Mouse (Mus musculus): ENCODE results near the gene Patz1.

Patz1 gene

DNA sequence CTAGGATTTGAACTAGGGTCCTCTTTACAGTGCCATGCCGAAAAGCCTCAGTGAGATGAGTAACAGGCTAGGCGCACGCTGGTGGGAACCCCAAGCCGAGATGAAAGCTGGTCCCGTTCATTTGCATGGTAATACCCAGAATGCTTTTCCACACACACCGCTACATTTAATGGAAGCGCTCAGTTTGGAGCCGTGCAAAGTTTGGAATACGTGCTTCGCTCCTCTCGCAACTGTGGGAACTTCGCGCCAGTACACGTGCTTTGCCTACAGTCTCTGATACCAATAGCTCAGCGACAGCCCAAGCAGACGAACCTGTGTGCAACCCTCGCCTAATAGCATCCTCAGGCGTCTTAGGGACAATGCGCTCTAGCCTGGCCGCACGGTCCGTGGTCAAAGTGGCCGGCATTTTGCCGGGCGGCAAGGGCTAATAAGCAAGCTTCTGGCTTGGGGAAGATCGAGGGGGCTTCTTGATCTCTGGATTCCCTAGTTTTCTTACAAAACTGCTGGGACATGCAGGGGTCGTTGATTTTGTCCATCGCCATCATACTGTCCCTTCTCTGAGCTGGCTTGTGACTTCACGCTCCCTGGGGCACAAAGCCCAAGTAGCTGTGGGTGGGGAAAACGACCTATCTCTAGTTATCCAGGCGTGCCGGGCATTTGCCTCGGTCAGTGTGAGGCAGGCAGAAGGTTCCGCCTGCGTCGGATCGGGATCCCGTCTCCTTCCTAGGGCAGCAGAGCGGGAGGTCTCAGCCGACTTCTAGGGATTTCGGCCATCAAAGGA lies at the start of gene Patz1:
Patz1 (plus strand) TSS at position 354 of the 781 bp plus-strand sequence.
- DNase-seq (ENCODE audit: low read depth): peak; percentile 46

DNA sequence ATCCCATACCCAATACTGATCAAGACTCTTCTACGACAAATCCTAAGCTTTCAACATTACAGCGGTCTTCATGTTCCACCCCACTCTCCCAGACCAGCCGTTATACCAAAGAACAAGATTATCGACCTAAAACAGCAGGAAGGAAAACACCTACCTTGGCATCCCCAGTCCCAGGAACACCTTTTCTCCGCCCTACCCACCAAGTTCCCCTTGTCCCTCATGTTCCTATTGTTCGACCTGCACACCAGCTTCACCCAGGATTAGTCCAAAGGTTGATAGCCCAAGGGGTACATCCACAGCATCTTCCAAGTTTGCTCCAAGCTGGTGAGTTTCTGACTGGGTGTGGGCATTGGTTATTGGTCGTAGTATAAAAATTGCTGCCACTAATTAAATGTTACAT lies 46.3 kb upstream of the Patz1 start:
- DNase-seq (ENCODE audit: low read depth): no peak

DNA sequence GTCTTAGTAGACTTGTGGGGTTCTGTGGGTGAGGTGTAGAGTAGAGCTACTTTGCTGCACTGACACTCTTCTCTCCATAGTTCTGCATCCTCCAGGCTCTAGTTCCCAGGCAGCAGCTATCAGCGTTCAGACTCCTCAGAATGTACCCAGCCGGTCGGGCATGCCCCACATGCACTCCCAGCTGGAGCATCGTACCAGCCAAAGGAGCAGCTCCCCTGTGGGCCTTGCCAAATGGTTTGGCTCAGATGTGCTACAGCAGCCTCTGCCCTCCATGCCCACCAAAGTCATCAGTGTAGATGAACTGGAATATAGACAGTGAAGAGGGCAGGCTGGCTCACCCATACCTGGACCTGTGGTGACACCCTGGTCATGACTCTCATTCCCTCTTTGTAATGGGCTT lies 44.9 kb upstream of the Patz1 start:
- no peak for DNase-seq (ENCODE audit: low read depth)

DNA sequence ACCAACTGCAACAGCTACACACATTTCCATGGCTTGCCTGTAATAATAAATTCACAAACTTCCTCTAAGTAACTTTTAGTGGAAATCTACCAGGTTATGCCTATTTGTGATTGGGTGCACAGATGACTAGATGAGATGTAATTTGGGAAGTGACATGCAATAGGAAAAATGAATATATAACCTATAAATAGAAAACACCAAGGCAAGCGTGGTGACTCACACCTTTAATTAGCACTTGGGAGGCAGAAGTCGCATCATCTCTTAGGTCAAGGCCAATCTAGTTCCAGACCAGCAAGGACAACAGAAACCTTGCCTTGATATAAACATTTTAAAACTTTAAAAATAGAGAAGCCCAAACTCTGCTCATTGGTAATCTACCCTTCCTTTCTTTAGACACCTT lies 41.3 kb upstream of the Patz1 start:
- no peak for DNase-seq (ENCODE audit: low read depth)

DNA sequence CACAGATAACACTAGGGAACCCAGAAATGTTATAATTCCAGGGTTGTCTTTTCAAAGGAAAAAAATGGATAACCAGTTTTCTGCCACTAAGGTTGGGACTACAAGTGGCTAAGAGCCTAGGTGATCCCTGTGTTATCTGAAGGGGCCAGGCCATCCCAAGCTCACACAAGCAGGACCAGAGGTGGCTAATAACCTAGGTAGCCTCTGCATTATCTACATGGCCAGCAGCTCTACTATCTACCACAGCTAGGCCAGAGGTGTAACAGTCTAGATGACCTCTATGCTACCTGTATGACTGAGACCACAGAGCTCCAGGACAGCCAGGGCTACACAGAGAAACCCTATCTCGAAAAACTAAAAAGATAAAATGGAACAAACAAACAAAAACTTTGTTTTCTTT lies 29.1 kb upstream of the Patz1 start:
- DNase-seq (ENCODE audit: low read depth): no peak

DNA sequence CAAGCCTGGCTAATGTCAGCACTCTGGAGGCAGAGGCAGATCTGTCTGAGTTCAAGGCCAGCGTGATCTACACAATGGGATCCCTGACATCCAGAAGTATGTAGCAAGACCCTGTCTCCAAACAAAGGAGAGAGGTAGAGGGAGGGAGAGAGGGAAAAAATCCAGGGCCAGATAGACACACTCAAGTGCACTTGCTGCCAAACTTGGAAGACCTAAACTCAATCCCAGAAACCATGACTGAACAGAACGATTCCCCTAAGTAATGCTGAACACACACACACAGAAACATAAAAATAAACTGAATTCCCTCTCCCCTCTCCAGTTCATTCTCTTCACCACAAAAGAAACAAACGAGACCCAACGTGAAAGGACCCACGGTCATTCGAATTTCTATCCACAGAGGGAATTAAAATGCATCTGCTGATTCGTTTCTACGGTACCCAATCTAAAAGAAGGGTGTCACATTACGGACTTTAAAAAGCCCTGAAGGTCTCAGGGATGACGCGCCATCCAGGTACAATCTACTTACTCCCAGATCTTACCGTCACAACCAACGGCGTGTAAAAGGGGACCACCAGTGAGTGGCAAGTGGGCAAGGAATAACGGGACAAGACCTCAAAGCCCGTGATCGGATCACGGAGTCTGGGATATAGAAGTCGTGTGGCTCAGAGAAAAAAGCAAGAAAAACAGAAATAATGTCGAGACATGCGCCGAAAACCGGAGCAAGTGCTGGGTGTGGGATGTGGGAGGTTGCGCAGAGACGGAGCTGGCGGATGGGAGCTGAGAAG lies 23.2 kb upstream of the Patz1 start:
- DNase-seq (ENCODE audit: low read depth): peak; percentile 45

DNA sequence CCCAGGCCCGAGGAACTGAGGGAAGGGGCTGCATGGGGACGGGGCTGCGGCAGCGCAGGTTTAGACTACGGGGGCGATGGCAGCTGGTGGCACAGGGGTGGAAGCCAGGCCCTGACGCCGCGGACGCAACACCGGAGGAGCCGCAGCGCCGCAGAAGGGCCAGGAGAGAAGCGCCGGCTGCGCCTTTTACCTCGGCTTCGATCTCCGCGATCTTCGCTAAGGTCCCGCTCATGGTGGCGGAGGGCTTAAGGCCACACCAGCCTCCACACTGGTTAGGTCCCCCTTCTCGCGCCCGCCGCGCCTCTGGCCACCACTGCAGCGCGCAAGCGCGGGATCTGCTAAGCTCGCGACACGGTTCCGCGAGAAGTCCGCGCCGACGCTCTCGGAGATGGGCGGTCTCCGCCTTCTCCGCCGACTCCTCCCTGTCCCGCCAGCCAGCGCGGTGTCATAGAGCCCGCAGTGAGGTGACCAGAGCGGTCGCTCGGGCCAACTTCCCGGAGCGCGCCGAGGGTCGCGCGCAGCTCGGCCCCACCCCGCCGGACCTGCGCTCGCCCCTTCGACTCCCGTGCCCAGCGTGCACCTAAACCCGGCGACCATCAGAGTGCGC lies 22.5 kb upstream of the Patz1 start, which contains the start of gene Drg1:
Drg1 (minus strand) TSS at position 337 of the 607 bp plus-strand sequence.
- peak; percentile 87 for DNase-seq (ENCODE audit: low read depth)

DNA sequence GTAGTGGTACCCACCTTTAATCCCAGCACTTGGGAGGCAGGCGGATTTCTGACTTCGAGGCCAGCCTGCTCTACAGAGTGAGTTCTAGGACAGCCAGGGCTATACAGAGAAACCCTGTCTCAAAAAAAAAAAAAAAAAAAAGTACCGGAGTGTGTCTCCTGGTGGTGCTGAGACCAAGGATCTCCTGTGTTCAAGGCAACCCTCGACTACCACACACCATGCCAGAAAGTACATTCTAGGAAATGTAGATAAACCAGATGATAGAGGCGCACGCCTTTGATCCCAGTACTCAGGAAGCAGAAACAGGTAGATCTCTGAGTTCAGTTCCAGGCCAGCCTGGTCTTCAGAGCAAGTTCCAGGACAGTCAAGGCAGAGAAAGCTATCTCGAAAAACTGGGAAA lies 21.5 kb upstream of the Patz1 start:
- DNase-seq (ENCODE audit: low read depth): no peak

DNA sequence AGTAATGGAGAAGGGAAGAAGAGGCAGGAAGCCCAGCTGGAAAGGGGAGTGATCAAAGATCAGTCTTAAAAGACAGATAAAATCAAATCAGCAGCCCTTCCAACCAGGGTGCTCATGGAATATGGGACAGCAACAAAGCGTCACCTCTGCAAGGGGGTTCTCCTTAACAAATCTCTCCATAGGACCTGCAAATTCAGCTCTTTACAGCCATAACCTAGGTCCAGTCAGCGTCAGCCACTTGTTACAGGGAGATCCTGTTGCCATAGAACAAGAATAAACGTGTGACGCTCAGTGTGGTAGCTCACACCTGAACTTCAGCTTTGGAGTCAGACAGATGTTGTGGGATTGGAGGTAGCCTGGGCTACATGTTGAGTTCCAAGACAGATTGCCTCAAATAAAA lies 19.4 kb upstream of the Patz1 start:
- no peak for DNase-seq (ENCODE audit: low read depth)

DNA sequence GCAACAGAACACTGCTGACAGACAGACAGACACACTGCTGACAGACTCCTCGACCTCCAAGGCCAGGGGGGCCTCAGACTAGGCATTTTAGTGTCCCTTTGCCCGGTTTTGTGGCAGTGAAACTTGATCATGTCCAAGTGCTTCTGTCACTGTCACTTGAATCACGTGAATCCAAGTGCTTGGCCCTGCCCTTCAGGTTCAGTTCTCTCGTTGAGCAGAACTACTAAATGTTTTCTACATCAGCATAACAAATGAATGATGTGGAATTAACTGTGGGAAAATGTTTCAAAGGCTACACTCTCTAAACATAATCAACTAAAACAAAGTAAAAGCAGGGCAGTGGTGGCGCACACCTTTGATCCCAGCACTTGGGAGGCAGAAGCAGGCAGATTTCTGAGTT lies 10.3 kb upstream of the Patz1 start:
- no peak for DNase-seq (ENCODE audit: low read depth)

DNA sequence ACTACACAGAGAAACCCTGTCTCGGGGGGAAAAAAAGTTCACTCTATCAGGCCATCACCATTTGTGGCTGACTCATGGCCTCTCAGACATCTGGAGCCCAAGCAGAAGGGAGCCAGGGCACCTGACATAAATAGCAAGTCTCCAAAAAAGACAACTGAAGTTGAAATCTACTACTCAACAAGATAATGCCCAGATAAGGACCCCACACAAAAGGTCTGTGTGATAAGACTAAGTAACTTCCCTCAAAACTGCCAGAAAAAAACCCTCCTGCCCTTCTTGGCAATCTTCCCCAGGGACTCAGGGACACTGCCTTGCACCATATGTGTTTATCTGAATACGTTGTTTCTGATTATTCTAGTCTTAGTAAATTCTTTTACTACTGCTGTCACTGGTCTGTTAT lies 8.9 kb upstream of the Patz1 start:
- no peak for DNase-seq (ENCODE audit: low read depth)

DNA sequence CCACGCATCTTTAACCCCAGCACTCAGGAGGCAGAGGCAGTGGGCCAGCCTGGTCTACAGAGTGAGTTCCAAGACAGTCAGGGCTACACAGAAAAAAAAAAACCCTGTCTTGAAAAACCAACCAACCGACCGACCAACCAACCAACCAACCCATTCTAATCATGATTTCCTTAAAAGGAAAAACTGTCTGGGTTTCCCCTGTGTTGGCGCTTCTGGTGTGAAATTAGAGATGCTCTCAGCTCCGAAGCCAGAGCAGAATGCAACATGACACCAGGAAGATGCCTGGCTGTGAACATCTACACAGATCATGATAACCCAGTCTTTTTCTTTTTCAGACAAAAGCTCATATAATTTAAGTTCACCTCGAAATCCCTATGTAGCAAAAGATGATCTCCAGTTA lies 5.8 kb upstream of the Patz1 start:
- DNase-seq (ENCODE audit: low read depth): no peak

DNA sequence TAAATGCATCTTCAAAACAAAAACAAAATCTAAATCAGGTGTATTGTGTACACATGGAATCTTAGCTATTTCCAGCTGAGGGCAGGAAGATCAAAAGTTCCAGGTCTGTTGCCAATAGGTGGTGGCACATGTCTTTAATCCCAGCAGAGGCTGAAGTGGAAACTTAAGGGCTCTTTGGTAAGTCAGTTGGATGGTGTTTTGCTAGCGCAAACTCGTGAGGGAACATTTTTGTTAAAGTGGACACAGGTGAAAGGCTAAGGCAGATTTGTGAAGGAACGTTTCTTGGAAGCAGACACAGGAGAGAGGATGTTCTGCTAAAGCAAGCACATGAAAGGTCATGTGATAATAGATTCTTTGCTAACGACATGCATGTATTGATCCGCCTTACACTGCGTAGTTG lies 5.0 kb upstream of the Patz1 start:
- DNase-seq (ENCODE audit: low read depth): no peak

DNA sequence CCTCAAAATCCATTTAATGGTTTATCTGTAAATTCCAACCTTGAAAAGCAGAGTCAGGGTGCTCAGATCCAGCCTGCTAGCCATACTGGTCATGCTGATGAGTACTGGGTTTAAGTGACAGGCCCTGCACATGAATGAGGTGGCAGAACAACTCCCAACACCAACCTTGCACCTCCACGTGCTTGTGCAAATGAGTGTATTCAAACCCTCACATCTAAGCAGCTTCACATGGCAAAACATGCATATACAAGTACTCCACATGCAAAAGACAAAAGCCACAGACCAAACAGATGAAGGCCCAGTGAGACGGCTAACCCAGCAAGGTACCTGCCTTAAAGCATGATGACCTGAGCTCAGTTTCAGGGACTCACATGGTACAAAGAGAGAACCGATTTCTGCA lies 2.7 kb upstream of the Patz1 start:
- DNase-seq (ENCODE audit: low read depth): no peak

DNA sequence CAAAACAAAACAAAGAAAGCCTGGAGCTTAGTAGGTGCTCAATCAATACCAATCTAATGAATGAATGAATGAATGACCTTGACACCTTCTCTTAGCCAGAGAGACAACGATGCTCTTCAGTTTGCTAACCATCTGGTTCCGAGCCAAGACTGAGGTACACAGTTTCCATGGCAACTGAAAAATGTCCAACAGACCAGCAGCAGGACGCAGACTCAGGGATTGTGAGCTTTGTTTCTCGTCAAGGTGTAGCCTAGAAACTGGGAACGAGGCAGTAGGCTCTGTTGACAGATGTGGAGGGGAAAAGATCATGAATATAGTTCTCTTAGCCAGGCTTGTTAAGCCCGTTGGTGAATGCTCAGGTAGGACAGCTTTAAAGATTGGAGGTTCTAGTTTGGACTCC lies 1.5 kb upstream of the Patz1 start:
- no peak for DNase-seq (ENCODE audit: low read depth)

DNA sequence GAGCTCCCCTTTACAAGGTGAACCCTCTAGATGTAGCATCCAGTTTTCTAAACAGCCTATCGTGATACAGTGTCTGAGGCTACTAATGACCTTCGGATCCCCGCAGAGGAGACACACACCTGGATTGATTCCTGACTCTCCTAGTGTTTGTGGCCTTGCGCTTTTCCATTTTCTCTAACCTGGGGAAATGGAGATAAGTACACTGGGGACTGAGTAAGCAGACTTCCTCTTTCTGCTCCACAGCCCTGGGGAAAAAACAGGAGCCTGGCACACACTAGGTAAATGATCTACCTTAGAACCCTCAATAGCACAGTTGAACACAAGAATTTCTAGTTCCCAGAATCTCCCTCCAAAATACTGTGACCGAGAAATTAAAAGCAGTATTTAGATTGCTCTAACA lies 753 bp upstream of the Patz1 start:
- no peak for DNase-seq (ENCODE audit: low read depth)

DNA sequence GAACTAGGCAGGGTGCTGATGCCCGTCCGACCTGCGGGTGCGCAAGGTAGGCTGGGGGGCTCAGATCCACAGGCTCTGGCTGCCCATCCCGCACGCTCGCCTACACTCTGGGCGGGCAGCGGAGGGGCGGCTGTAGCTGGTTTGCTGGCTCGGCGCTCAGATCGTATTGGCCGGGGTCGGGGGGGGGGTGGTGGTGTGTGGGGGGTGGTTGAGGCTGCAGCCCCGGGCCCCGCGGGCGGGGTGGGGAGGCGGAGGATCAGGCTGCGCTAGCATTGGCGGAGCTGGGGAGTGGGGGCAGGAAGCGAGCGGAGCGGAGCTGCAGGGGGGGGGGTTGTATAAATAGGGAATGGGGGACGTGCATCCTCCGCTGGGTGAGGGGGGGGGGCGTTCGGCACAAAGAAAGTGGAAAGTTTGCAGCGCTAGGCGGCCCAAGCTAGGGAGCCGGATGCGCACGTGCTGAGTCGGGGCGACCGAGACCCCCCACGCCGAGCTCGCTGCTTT lies 678 bp downstream of the Patz1 start:
- DNase-seq (ENCODE audit: low read depth): no peak

DNA sequence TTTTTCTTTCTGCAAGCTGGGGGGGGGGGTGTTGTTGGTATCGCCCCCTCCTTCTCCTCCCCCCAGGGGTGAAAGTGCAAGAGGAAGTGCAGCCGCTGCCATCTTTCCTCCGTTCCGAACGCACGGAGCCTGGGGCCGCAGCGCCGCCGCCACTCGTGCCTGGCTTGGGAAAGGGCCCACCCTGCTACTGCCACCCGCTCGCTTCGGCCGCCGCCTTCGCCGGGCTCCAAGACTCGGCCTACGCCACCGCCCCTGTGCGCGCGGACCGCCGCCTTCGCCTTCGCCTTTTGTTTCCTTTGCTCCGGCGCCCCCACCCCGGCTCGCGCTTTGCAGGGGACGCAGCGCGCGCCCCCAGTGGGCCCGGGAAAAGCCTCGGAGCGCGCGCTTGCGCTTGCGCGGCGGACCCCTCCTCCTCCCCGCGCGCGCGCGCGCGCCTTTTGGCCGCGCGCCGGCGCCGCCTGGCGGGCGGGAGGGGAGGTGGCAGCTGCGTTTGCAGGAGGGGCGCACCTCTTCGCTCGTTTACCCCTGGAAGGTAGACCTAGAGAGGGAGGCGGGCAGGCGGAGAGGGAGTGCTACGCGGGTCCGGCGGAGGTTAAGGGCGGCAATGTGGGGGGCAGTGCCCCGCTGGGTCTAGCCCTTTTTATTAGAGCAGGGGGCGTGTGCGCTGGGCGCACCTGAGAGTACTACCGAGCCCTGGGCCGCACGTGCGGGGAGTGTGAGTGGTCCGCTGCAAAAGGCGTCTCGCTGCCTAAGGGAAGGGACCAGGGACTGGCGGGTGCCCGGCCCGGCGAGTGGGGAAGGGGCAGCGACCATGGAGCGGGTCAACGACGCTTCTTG lies 1.3 kb downstream of the Patz1 start:
- DNase-seq (ENCODE audit: low read depth): peak; percentile 63

DNA sequence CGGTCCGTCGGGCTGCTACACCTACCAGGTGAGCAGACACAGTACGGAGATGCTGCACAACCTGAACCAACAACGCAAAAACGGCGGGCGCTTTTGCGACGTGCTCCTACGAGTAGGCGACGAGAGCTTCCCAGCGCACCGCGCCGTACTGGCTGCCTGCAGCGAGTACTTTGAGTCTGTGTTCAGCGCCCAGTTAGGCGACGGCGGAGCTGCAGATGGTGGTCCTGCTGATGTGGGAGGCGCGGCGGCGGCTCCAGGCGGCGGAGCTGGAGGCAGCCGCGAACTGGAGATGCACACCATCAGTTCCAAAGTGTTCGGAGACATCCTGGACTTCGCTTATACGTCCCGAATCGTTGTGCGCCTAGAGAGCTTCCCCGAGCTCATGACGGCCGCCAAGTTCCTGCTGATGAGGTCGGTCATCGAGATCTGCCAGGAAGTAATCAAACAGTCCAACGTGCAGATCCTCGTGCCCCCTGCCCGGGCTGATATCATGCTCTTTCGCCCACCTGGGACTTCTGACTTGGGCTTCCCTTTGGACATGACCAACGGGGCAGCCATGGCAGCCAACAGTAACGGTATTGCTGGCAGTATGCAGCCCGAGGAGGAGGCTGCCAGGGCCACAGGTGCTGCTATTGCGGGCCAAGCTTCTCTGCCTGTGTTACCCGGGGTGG lies 2.1 kb downstream of the Patz1 start:
- peak; percentile 41 for DNase-seq (ENCODE audit: low read depth)

DNA sequence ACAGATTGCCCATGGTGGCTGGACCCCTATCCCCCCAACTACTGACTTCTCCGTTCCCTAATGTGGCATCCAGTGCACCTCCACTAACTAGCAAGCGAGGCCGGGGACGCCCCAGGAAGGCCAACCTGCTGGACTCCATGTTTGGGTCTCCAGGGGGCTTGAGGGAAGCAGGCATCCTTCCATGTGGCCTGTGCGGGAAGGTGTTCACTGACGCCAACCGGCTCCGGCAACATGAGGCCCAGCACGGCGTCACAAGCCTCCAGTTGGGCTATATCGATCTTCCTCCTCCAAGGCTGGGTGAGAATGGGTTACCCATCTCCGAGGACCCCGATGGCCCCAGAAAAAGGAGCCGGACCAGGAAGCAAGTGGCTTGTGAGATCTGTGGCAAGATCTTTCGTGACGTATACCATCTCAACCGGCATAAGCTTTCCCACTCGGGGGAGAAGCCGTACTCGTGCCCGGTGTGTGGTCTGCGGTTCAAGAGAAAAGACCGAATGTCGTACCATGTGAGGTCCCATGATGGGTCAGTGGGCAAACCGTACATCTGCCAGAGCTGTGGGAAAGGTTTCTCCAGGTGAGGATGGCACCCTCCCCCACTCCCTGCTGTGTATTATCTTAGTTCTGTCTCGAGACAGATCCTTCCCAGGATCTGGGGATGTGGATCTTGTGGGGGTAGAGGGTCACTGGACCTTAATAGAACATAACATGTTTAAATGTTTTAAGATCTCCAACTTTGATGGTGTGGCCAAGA lies 2.8 kb downstream of the Patz1 start:
- DNase-seq (ENCODE audit: low read depth): no peak

DNA sequence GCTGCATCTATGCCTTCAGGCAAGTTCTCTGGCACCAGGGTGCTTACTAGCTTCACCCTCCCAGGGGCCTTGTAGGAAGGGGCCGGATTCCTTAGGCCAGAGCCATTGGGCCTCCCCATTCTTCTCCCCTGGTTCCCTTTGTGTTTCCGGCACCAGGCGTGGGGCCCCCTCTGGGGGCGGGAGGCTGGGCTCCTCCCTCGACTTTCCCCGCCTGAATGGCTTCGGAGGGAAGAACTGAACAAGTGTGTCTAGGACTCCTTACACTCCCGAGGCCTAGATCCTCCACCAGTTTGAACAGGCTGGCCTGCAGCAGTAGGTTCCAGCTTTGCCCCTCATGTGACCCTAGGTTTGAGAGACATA lies 3.4 kb downstream of the Patz1 start:
- DNase-seq (ENCODE audit: low read depth): peak; percentile 68

All from c-Kit-positive CD71-positive TER-119-negative erythroid progenitor cells, embryonic 14.5 days (primary cell).